Mouse (Mus musculus): ENCODE data around the gene Clstn3. TPM values are rescaled to one million over a fixed set of nuclear protein-coding genes. Genes with fewer than 3 reads are reported as not detected.
"Not testable (repeated sequence)": the region's sequence is repeated elsewhere in the genome, so short reads cannot be mapped to it uniquely, and the experiment has no call there.

Clstn3 gene
- polyA plus RNA-seq, 1 experiment from 2014 or later = 1.2 TPM

DNA sequence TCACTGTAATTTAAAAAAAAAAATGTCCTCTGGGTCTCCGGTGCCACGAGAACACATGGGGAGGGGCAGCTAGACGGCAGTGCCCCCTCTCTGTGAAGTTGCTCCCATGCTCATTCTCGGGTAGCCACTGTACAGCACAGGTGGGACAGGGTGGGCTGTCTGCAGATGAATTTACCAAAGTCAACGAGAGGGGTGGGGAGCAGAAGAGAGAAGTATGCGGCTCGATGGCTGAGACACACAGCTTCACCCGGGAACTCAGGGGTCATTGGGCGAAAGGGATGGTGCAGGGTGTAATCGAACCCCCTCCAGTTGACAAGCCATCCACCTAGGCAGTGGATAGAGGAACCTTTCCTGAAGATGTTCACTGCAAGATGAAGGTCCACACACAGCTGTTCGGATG, 12.2 kb upstream of the Clstn3 start:
- Histone ChIP-seq H3K4me1 (replicated peaks; ENCODE audit: control insufficient read depth, insufficient read depth) (no peaks in the 10 kb centered on the region), H3K27ac (replicated peaks) (no peak overlapping the region), H3K4me3 (ENCODE audit: low read depth, low read length) (no peak overlapping the region), H3K36me3 (ENCODE audit: control insufficient read depth, insufficient read depth, low read length) (no peaks in the 10 kb centered on the region), H3K9ac (ENCODE audit: low read length) (no peak overlapping the region), H3K9me3 (ENCODE audit: control insufficient read depth, low read length) (no peaks in the 10 kb centered on the region), H3K27me3 (ENCODE audit: control insufficient read depth, insufficient read depth, low read length) (no peaks in the 10 kb centered on the region), H3K4me2 (replicated peaks; ENCODE audit: low read depth) (no peak overlapping the region)
- ATAC-seq (ENCODE audit: low FRiP score, low TSS enrichment) (no peak), DNase-seq (ENCODE audit: low spot score) (no peak)
- 78% methylated on average over 11 of the region's 11 CpGs for WGBS
- no peak for TF ChIP-seq EP300 (optimal IDR thresholded peaks at IDR 0.05)
- TF ChIP-seq CTCF (IDR thresholded peaks at IDR 0.05; ENCODE audit: low read depth) = no peak

DNA sequence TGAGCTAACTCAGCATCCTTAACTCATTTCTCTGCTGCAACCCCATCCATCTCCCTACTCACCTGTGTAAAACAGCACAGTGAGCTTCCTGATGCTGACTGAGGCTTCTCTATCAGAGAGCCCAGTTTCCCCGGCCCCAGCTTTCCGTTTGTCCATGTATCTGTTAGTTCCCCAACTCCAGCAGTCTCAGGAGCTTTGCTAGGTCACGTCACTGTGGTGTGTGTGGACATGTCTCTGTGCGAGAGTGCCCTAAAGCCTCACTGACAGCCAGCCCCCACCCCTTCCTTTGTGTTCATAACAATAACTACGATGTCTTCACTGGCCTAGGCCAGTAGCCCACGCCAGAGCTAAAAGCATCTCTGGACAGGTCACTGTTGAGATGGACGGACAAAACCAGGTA, 11.6 kb upstream of the Clstn3 start:
- Histone ChIP-seq H3K4me1 (replicated peaks; ENCODE audit: control insufficient read depth, insufficient read depth) (no peaks in the 10 kb centered on the region), H3K27me3 (ENCODE audit: control insufficient read depth, insufficient read depth, low read length) (no peaks in the 10 kb centered on the region), H3K9ac (ENCODE audit: low read length) (no peak overlapping the region), H3K4me2 (replicated peaks; ENCODE audit: low read depth) (no peak overlapping the region), H3K4me3 (ENCODE audit: low read depth, low read length) (no peak overlapping the region), H3K9me3 (ENCODE audit: control insufficient read depth, low read length) (no peaks in the 10 kb centered on the region), H3K27ac (replicated peaks) (no peak overlapping the region), H3K36me3 (ENCODE audit: control insufficient read depth, insufficient read depth, low read length) (no peaks in the 10 kb centered on the region)
- TF ChIP-seq CTCF (IDR thresholded peaks at IDR 0.05; ENCODE audit: low read depth) (no peak), EP300 (optimal IDR thresholded peaks at IDR 0.05) (no peak)
- WGBS = 81% methylated on average over 7 of the region's 7 CpGs
- ATAC-seq (ENCODE audit: low FRiP score, low TSS enrichment) (no peak), DNase-seq (ENCODE audit: low spot score) (no peak)

DNA sequence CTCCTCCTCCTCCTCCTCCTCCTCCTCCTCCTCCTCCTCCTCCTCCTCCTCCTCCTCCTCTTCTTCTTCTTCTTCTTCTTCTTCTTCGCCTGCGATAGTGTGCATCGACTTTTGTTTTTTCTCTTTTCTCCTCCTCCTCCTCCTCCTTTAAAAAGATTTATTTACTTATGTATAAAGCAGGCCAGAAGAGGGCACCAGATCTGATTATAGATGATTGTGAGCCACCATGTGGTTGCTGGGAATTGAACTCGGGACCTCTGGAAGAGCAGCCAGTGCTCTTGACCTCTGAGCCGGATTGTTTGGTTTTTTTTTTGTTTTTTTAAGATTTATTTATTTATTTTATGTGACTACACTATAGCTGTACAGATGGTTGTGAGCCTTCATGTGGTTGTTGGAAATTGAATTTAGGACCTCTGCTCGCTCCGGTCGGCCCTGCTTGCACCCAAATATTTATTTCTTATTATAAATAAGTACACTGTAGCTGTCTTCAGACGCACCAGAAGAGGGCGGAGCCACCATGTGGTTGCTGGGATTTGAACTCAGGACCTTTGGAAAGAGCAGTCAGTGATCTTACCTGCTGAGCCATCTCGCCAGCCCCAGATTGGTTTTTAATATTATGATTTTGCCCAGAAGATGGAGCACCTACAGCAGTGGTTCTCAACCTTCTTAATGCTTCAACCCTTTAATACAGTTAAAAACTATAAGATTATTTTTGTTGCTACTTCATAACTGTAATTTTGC, 10.9 kb upstream of the Clstn3 start:
- H3K27ac ChIP-seq (replicated peaks); H3K4me2 ChIP-seq (replicated peaks; ENCODE audit: low read depth); H3K36me3 ChIP-seq (ENCODE audit: control insufficient read depth, insufficient read depth, low read length); H3K9me3 ChIP-seq (ENCODE audit: control insufficient read depth, low read length); H3K4me1 ChIP-seq (replicated peaks; ENCODE audit: control insufficient read depth, insufficient read depth); DNase-seq (ENCODE audit: low spot score); ATAC-seq (ENCODE audit: low FRiP score, low TSS enrichment); H3K27me3 ChIP-seq (ENCODE audit: control insufficient read depth, insufficient read depth, low read length); H3K4me3 ChIP-seq (ENCODE audit: low read depth, low read length); H3K9ac ChIP-seq (ENCODE audit: low read length): not testable (repeated sequence)
- WGBS = 82% methylated on average over 8 of the region's 11 CpGs
- 0 out of 2 replicates have a peak, but pooled peaks have one; percentile 3 for TF ChIP-seq CTCF (IDR thresholded peaks at IDR 0.05; ENCODE audit: low read depth)

DNA sequence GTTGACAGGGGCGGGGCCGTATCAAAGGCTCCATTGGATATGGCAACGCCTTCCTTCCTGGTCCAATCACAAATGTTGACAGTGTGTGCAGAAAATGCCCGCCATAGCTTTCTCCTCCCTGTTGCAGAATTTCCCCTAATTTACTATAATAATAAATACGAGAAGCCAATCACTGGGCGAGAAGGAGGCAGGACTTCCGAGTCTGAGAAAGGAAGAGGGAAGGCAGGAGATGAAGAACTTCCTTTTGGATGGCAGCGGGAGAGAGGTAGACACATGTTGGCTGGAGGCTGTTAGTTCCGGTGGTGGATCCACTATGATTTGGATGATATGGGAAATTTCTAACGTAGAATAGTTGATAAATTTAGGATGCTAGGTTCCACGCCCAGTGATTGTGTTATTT, 10.0 kb upstream of the Clstn3 start:
- no peaks in the 10 kb centered on the region for H3K9me3 ChIP-seq (ENCODE audit: control insufficient read depth, low read length)
- TF ChIP-seq CTCF (IDR thresholded peaks at IDR 0.05; ENCODE audit: low read depth) (no peak), EP300 (optimal IDR thresholded peaks at IDR 0.05) (no peak)
- H3K9ac ChIP-seq (ENCODE audit: low read length) = no peak overlapping the region
- H3K4me3 ChIP-seq (ENCODE audit: low read depth, low read length) = no peak overlapping the region
- H3K4me1 ChIP-seq (replicated peaks; ENCODE audit: control insufficient read depth, insufficient read depth) = no peaks in the 10 kb centered on the region
- ATAC-seq (ENCODE audit: low FRiP score, low TSS enrichment) (no peak), DNase-seq (ENCODE audit: low spot score) (no peak)
- WGBS = 76% methylated on average over 11 of the region's 11 CpGs
- H3K36me3 ChIP-seq (ENCODE audit: control insufficient read depth, insufficient read depth, low read length) = no peaks in the 10 kb centered on the region
- no peak overlapping the region for H3K4me2 ChIP-seq (replicated peaks; ENCODE audit: low read depth)
- no peak overlapping the region for H3K27ac ChIP-seq (replicated peaks)
- no peaks in the 10 kb centered on the region for H3K27me3 ChIP-seq (ENCODE audit: control insufficient read depth, insufficient read depth, low read length)

DNA sequence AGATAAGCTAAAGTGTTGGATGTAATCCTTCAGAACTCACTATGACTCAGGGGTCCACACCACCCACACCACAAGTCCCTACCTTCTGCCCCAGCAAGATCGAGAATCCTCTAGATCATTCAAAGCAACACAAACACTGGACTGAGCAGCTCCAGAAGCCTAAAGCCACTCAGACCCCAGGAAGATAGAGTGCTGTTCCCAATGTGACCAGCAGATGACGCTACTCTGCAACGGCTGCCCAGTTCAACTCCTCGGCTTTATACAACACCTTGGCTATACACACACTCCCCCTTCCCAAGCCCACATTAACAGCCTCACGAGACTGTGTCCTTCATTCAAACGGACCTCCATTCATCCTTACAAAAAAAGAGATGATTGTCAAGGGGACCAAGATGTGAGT, 8.2 kb upstream of the Clstn3 start:
- DNase-seq (ENCODE audit: low spot score) = peak; percentile 51
- no peak overlapping the region for H3K9ac ChIP-seq (ENCODE audit: low read length)
- 34% methylated on average over 6 of the region's 6 CpGs for WGBS

DNA sequence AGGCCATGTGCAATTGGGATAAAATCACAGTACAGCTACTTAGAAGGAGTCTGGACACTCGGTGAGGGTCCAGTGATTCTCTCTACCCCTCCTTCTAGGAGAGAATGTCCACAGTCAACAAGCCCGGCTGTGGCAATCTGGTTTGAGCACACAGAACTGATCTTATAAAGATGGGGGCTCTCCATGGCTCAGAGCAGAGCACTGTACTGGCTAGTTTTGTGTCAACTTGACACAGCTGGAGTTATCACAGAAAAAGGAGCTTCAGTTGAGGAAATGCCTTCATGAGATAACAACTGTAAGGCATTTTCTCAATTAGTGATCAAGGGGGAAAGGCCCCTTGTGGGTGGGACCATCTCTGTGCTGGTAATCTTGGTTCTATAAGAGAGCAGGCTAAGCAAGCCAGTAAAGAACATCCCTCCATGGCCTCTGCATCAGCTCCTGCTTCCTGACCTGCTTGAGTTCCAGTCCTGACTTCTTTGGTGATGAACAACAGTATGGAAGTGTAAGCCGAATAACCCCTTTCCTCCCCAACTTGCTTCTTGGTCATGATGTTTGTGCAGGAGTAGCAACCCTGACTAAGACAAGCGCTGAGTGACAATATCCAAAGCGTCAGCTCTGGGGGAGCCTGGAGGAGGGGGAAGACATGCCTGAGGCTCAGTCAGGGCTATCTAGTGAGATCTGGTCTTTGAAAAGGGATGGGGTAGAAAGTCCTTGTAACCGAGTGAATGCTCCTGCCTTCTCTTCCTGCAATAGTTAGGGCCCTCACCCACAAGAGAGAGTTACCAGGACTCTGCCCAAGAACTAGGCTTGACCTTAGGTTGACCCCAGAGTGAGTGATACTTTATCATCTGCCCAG, 7.4 kb upstream of the Clstn3 start:
- H3K27ac ChIP-seq (replicated peaks); DNase-seq (ENCODE audit: low spot score); H3K9ac ChIP-seq (ENCODE audit: low read length); H3K4me2 ChIP-seq (replicated peaks; ENCODE audit: low read depth); H3K36me3 ChIP-seq (ENCODE audit: control insufficient read depth, insufficient read depth, low read length); ATAC-seq (ENCODE audit: low FRiP score, low TSS enrichment); H3K9me3 ChIP-seq (ENCODE audit: control insufficient read depth, low read length); H3K4me1 ChIP-seq (replicated peaks; ENCODE audit: control insufficient read depth, insufficient read depth); H3K4me3 ChIP-seq (ENCODE audit: low read depth, low read length); H3K27me3 ChIP-seq (ENCODE audit: control insufficient read depth, insufficient read depth, low read length): not testable (repeated sequence)
- 74% methylated on average over 6 of the region's 6 CpGs for WGBS

More for the DNA sequence above, 8.2 kb upstream of the Clstn3 start:
- no peak overlapping the region for H3K27ac ChIP-seq (replicated peaks)
- ATAC-seq (ENCODE audit: low FRiP score, low TSS enrichment) = no peak
- no peaks in the 10 kb centered on the region for H3K4me1 ChIP-seq (replicated peaks; ENCODE audit: control insufficient read depth, insufficient read depth)
- TF ChIP-seq EP300 (optimal IDR thresholded peaks at IDR 0.05) (no peak), CTCF (IDR thresholded peaks at IDR 0.05; ENCODE audit: low read depth) (peak; percentile 73)
- H3K9me3 ChIP-seq (ENCODE audit: control insufficient read depth, low read length) = no peaks in the 10 kb centered on the region
- no peak overlapping the region for H3K4me2 ChIP-seq (replicated peaks; ENCODE audit: low read depth)
- H3K4me3 ChIP-seq (ENCODE audit: low read depth, low read length) = no peak overlapping the region
- H3K27me3 ChIP-seq (ENCODE audit: control insufficient read depth, insufficient read depth, low read length) = no peaks in the 10 kb centered on the region
- H3K36me3 ChIP-seq (ENCODE audit: control insufficient read depth, insufficient read depth, low read length) = no peaks in the 10 kb centered on the region

Data from stomach, postnatal 0 days (tissue).